Mouse (Mus musculus) T-helper 2 cell (primary cell): Measurements from ENCODE around the gene Atp2c1.

Source experiments
- in situ Hi-C: fragments of 300-600 bp; cut with MboI, MseI; formaldehyde crosslinking; loops from one replicate; pipeline ENCODE4 v1.15.1; 2025; ENCODE audit warnings: high pct_unique_total_duplicates

The Atp2c1 gene

DNA sequence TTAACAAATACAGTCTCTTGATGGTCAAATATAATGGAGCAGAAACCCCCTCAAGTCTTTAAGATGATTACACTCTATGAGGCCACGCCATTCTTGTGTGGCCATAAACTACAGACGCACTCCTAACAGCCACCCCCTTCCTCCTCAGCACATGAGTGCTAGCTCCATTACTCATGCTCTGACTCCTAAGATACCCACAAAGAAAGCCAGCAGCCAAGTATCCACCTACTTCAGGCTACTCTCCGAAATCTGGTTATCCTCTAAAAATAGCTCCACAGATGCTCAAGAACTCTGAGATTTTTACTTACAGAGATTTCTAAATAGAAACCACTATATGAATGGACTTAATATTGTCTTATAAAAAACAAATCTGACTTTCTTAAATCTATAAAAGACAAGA is 34.4 kb downstream of the Atp2c1 start:
- in situ Hi-C loops, result loop anchor here (25.0 kb wide), 1 partner anchor 1230 kb away; the partner anchor contains the start of gene Dnajc13

DNA sequence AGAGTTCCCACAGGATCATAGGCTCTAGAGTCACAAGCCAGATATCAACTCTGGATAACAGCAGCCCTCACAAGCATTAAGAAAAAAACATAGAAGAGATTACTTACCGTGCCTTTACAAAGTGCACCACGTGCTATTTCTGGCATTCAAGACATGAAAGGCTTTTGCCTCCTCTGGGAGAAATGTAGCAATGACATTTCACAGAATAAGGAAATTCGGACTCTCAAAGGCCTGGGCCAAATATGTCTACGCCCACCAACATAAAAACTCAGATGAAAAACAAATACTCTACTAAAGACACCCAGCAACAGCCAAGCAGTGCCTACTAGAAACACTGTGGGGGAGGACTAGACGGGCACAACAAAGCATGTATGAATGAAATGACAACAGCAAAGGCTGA is 38.8 kb downstream of the Atp2c1 start:
- in situ Hi-C loops, result loop anchor here (10.0 to 25.0 kb wide), 2 partner anchors 156 to 1226 kb away; partner anchors contain the start of genes Dnajc13 and Pik3r4

DNA sequence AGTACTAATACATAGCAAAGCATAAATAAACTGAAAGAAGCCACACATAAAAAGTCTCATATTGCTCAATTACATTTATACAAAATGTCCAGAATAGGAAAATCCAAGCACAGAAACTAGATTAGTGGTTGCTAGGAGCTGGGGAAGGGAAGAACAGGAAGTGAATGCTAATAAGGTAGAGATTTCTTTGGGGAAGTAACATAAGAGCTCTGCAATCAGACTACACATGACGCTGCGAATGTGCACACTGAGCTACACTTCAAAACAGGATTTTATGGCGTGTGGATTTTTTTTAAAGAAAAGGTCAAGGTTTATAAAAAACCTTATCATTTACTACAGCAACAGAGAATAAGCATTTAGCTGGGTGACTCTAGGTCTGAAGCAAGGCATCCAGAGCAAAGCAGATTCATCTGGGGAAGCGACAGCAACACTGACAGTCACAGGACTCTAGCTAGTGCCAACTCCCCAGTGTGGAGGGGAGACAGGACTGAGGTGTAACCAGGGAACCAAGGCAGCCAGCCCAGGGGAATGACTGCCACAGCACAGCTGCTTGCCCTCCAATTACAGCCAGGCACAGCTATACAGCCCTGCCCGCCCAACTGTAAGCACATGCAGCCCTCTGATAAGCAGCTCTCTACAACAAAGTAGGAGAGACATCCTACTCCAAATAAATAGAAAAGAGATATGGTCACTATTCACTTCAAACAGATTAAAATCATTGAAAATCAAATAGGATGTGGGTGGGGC is 42.6 kb downstream of the Atp2c1 start:
- in situ Hi-C loops, result loop anchor here (10.0 to 25.0 kb wide), 2 partner anchors 160 to 1222 kb away; partner anchors contain the start of genes Dnajc13 and Pik3r4

DNA sequence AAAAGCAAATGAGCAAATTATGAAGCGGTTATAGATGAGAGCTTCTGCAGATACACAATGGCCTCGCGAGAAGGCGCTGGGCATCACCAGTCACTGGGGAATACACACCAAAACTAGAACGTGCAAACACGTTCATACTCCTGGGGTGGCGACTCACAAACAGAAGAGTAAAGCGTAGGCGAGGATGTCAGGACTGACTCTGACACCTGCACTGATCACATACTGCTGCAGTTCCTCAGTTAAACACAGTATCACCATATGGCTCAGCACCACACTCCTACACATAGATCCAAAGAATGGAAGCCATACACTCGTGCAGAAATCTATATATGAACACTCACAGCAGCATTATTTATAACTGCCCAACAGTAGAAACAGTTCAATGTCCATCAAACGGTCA is 43.2 kb downstream of the Atp2c1 start:
- in situ Hi-C loops, result loop anchor here (10.0 to 25.0 kb wide), 2 partner anchors 161 to 1222 kb away; partner anchors contain the start of genes Dnajc13 and Pik3r4

- in situ Hi-C loops, result loop anchor here (10.0 to 25.0 kb wide), 2 partner anchors 162 to 1221 kb away; partner anchors contain the start of genes Dnajc13 and Pik3r4
Observed at GRCm38 (mm10) chr9:105482715-105483510, 44.2 kb downstream of the Atp2c1 start.

- in situ Hi-C loops, result loop anchor here (10.0 to 25.0 kb wide), 2 partner anchors 163 to 1220 kb away; partner anchors contain the start of genes Dnajc13 and Pik3r4
Observed at GRCm38 (mm10) chr9:105482070-105482469, 45.0 kb downstream of the Atp2c1 start.

- in situ Hi-C loops, result loop anchor here (25.0 kb wide), 1 partner anchor 1214 kb away; the partner anchor contains the start of gene Dnajc13
Observed at GRCm38 (mm10) chr9:105476134-105476533, 51.0 kb downstream of the Atp2c1 start.

DNA sequence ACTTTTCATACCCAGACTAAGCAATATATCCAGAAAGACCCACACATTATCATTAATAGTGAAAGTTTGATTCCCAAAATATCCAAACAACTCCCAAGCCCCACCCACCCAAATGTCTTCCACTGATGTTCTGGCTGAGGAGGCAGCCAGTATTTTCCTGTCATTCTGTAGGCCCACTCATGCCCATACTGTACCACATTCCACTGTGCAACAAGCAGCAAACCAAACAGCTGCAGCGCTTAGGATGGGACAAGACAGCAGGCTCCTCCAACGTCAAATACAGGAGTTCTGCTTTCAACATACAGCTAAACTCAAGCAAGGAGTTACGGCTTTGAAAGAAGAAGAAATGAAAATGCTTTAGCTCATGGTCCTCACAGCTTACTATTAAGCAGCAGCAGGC is 52.2 kb downstream of the Atp2c1 start:
- in situ Hi-C loops, result loop anchor here (25.0 kb wide), 1 partner anchor 1213 kb away; the partner anchor contains the start of gene Dnajc13

GRCm38 (mm10) chr9:105467787-105468186 is 59.3 kb downstream of the Atp2c1 start:
- in situ Hi-C loops, result no loop called here

GRCm38 (mm10) chr9:105461496-105461895 is 65.6 kb downstream of the Atp2c1 start:
- in situ Hi-C loops, result no loop called here

- in situ Hi-C loops, result no loop called here
Observed at GRCm38 (mm10) chr9:105459032-105459431, 68.1 kb downstream of the Atp2c1 start.

- in situ Hi-C loops, result no loop called here
Observed at GRCm38 (mm10) chr9:105408549-105408948, 118.6 kb downstream of the Atp2c1 start.

DNA sequence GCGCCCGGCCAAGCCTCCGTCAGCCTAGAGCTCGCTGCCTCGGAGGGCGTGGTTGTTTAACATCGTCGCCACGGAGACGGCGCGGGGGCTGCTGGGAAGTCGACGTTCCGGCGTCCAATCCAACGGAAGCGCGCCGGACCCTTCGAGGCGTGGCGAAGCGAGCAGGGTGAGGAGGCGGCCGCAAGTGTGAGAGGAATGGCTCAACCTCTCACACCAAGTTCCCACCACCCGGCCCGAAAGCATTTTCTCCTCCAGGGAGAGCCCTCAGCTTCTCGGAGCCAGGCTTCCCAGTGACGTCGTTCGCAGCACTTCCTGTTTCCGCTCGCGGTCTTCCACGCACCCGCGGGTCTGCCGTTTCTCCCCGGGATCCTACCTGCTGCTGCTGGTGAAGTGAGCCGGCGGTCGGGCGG is 131.9 kb downstream of the Atp2c1 start, which contains the start of the genes Aste1 and Nek11:
TSS of gene Aste1 (plus strand) at position 175 of the 410 bp plus-strand sequence.
TSS of gene Nek11 (minus strand) at position 307 of the 410 bp plus-strand sequence.
- in situ Hi-C loops, result loop anchor here (5.0 to 25.0 kb wide), 2 partner anchors 343 to 1133 kb away; partner anchors contain the start of genes Dnajc13 and Mrpl3

DNA sequence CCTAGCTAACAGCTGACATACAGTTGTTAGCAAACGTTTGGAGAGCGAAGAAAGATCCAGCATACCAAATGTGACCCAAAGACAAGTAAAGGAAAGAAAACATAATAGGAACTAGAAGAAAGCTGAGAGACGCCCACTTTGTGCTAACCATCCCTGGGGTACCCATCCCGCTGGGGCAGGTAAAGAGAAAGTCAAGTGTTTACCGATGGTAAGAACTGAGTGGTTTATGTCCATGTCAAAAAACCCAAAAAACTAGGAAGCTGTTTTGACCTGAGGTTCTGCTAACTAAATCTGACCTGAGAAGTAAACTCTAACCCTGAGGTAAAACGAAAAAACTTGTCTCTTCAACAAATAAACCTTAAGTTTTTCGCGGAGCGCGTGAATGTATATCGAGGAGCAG is 132.4 kb downstream of the Atp2c1 start:
- in situ Hi-C loops, result loop anchor here (5.0 to 25.0 kb wide), 4 partner anchors 262 to 1132 kb away; partner anchors contain the start of genes Dnajc13, Mrpl3 and Nudt16

GRCm38 (mm10) chr9:105390616-105391015 is 136.5 kb downstream of the Atp2c1 start:
- in situ Hi-C loops, result loop anchor here (5.0 to 25.0 kb wide), 3 partner anchors 258 to 1128 kb away; partner anchors contain the start of genes Dnajc13 and Nudt16

GRCm38 (mm10) chr9:105389289-105389688 is 137.8 kb downstream of the Atp2c1 start:
- in situ Hi-C loops, result loop anchor here (10.0 to 25.0 kb wide), 2 partner anchors 854 to 1127 kb away; partner anchors contain the start of gene Dnajc13

- in situ Hi-C loops, result loop anchor here (10.0 to 25.0 kb wide), 2 partner anchors 853 to 1125 kb away; partner anchors contain the start of gene Dnajc13
Observed at GRCm38 (mm10) chr9:105387403-105387802, 139.7 kb downstream of the Atp2c1 start.

GRCm38 (mm10) chr9:105379533-105380145 is 147.5 kb downstream of the Atp2c1 start:
- in situ Hi-C loops, result loop anchor here (10.0 to 25.0 kb wide), 2 partner anchors 845 to 1117 kb away; partner anchors contain the start of gene Dnajc13

DNA sequence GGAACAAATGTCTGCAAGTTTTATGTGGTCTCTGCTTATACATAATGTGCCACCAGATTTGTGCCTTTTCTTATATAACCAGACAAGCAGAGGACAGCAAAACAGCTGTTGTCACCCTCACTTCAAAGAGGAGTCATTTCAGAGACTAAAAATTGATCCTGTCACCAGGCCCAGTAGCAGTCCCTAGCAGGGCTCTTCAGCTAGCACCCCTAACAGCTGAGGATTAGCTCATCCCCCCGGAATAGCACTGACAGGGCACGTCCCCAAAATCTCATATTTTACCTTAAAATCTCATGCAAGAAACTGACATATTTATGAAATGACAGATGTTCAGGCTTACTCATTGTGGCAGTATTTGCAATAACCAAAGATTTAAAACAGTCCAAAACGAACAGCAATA is 149.5 kb downstream of the Atp2c1 start:
- in situ Hi-C loops, result loop anchor here (25.0 kb wide), 1 partner anchor 1115 kb away; the partner anchor contains the start of gene Dnajc13

DNA sequence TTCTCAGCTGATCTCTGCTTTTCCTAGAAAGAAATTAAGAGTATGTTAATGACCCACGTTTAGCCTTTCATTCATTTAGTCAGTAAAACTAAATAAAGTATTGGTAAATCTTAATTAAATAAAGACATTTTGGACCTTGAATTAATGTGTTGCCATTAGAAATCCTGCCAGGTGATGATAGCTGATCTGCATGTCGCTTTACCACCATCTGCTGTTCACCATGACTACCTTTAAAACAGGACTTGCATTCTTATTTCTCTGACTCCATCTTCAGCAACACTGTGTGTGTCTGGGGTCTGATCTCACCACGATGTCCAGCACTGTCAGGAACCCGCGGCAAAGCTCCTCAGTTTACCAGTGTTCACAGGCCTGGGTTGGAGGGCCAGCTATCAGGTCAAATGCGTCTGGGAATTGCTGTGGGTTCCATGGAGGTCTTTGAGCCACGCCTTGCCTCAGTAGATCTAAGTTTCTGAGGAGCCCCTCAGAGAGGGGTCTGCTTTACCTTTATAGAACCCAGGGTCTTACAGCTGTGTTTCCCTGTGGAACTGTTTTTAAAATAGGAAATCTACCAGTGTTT is 150.1 kb downstream of the Atp2c1 start:
- in situ Hi-C loops, result loop anchor here (25.0 kb wide), 1 partner anchor 1115 kb away; the partner anchor contains the start of gene Dnajc13
